Mouse (Mus musculus) neural tube, embryonic 14.5 days (tissue): Measurements from ENCODE around the gene Plppr2. TPM values are rescaled to one million over a fixed set of nuclear protein-coding genes. Genes with fewer than 3 reads are reported as not detected.

Experiments
- ATAC-seq: fragments of 200-750 bp; cut with Nextera tagmentation; 2 replicates; pipeline ENCODE4 v1.8.0; 2017; ENCODE audit warnings: low read depth, mild to moderate bottlenecking, moderate TSS enrichment, moderate library complexity
- H3K27ac ChIP-seq: fragments of 300-500 bp; sonication (generic); 2 replicates; pipeline ENCODE4 v1.5.1; 2014; ENCODE audit warnings: low read depth, mild to moderate bottlenecking, control low read depth, low read length, moderate library complexity, mixed read lengths
- H3K27me3 ChIP-seq: fragments of 300-500 bp; sonication (generic); 2 replicates; pipeline ENCODE4 v1.6.1; 2014; ENCODE audit warnings: low read length; ENCODE audit not compliant: control insufficient read depth, insufficient read depth
- H3K36me3 ChIP-seq: fragments of 300-500 bp; sonication (generic); 2 replicates; pipeline ENCODE4 v1.6.1; 2014; ENCODE audit warnings: low read length, mixed read lengths; ENCODE audit not compliant: control insufficient read depth, insufficient read depth
- H3K4me1 ChIP-seq: fragments of 300-500 bp; sonication (generic); 2 replicates; pipeline ENCODE4 v1.6.1; 2014; ENCODE audit warnings: low read length; ENCODE audit not compliant: control insufficient read depth, insufficient read depth
- H3K4me2 ChIP-seq: fragments of 300-500 bp; sonication (generic); 2 replicates; pipeline ENCODE4 v1.6.1; 2014; ENCODE audit warnings: mild to moderate bottlenecking, low read depth, low read length, control low read depth
- H3K4me3 ChIP-seq: fragments of 300-500 bp; sonication (generic); 2 replicates; pipeline ENCODE4 v1.5.1; 2014; ENCODE audit warnings: low read depth, low read length, control low read depth, mixed read lengths
- H3K9ac ChIP-seq: fragments of 300-500 bp; sonication (generic); replicated peaks from 2 replicates; pipeline ENCODE4 v1.6.1; 2014; ENCODE audit warnings: low read depth, mild to moderate bottlenecking, control low read depth, low read length, mixed read lengths
- H3K9me3 ChIP-seq: fragments of 300-500 bp; sonication (generic); 2 replicates; pipeline ENCODE4 v1.6.1; 2016; ENCODE audit warnings: low read length; ENCODE audit not compliant: control insufficient read depth
- WGBS: fragments of 180-500 bp; shearing (Covaris S2); extraction: QIAGEN DNeasy Blood & Tissue Kit; methylation state at CpG from one replicate; pipeline ENCODE4 v1.1.7; 2014; 5-methylcytosine and 5-hydroxymethylcytosine counted together
- polyA plus RNA-seq: library from polyadenylated mRNA; unstranded; fragments of >200 nt; fragmentation: Nextera tagmentation; extraction: Ambion mirVana; gene quantifications from 2 replicates; pipeline ENCODE4 v1.2.1, GENCODE M21; 2014

Plppr2 gene
- polyA plus RNA-seq, 1 experiment from 2014 or later, result 89.6 TPM

DNA sequence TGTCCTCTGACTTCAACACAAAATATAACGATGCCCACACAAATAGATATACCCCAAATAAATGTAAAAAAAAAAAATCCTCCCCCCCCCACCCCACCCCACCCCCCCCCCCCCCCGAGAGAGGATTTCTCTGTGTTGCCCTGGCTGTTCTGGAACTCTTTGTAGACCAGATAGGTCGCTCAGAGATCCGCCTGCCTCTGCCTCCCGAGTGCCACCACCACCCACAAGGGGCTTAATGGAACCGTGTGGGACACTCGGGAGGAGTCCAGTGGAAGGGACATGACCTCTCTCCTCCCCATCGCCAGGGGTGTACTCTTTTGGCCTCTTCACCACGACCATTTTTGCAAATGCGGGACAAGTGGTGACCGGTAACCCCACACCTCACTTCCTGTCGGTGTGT lies 6.2 kb downstream of the Plppr2 start:
- no peak overlapping the region for H3K4me3 ChIP-seq
- H3K4me2 ChIP-seq, result no peak overlapping the region
- H3K4me1 ChIP-seq, result peaks cover 6% of the 10 kb centered on the region
- peaks cover 11% of the 10 kb centered on the region; the same call in 1 of the 2 replicates for H3K36me3 ChIP-seq
- no peaks in the 10 kb centered on the region for H3K9me3 ChIP-seq
- WGBS, result 79% methylated on average over 12 of the region's 12 CpGs
- no peak overlapping the region for H3K27ac ChIP-seq
- ATAC-seq, result no peak
- no peaks in the 10 kb centered on the region for H3K27me3 ChIP-seq
- H3K9ac ChIP-seq, result no peak overlapping the region

DNA sequence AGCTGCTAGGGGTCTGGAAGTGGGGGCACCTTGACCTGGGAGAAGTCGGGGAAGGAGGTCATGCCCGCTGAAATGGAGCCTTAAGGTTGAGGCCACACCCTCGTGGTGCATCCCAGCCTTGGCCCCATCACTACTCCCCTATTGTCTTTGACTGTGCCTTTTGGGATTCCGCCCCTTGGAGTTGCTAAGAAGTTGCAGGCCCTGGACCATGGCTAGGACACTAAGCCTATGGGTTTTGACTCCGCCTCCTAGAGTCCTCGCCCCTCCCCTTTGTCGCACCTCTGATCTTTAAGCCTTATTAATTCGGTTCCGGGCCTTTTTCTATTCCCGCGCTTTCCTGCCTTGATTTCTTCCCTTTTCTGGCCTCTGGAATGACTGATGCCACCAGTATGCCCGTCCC lies 6.8 kb downstream of the Plppr2 start:
- Histone ChIP-seq H3K4me1 (no peaks in the 10 kb centered on the region), H3K4me3 (no peak overlapping the region), H3K9ac (no peak overlapping the region), H3K4me2 (no peak overlapping the region), H3K27me3 (no peaks in the 10 kb centered on the region), H3K9me3 (no peaks in the 10 kb centered on the region), H3K36me3 (peaks cover 11% of the 10 kb centered on the region; the same call in 1 of the 2 replicates), H3K27ac (no peak overlapping the region)
- WGBS, result 51% methylated on average over 12 of the region's 12 CpGs
- 0 out of 2 replicates have a peak, but pooled peaks have one; percentile 22 for ATAC-seq

DNA sequence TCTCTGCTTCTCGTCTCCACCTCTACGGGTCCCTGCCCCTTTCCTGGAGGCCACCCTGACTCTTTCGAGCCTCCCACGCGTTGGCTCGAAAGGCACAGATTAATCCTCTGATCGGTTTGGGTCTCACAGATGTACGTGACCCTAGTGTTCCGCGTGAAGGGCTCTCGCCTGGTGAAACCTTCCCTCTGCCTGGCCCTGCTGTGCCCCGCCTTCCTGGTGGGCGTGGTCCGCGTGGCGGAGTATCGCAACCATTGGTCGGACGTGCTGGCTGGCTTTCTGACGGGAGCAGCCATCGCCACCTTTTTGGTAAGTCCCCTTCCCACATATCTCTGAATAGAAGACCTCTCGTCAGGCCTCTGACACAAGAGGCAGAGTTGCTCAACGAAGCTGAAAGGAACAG lies 7.4 kb downstream of the Plppr2 start:
- H3K9me3 ChIP-seq, result no peaks in the 10 kb centered on the region
- no peak overlapping the region for H3K4me3 ChIP-seq
- no peak overlapping the region for H3K27ac ChIP-seq
- H3K36me3 ChIP-seq, result peaks cover 11% of the 10 kb centered on the region; the same call in 1 of the 2 replicates
- no peaks in the 10 kb centered on the region for H3K27me3 ChIP-seq
- no peak overlapping the region for H3K4me2 ChIP-seq
- WGBS, result 20% methylated on average over 23 of the region's 23 CpGs
- H3K4me1 ChIP-seq, result no peaks in the 10 kb centered on the region
- no peak for ATAC-seq
- H3K9ac ChIP-seq, result no peak overlapping the region

DNA sequence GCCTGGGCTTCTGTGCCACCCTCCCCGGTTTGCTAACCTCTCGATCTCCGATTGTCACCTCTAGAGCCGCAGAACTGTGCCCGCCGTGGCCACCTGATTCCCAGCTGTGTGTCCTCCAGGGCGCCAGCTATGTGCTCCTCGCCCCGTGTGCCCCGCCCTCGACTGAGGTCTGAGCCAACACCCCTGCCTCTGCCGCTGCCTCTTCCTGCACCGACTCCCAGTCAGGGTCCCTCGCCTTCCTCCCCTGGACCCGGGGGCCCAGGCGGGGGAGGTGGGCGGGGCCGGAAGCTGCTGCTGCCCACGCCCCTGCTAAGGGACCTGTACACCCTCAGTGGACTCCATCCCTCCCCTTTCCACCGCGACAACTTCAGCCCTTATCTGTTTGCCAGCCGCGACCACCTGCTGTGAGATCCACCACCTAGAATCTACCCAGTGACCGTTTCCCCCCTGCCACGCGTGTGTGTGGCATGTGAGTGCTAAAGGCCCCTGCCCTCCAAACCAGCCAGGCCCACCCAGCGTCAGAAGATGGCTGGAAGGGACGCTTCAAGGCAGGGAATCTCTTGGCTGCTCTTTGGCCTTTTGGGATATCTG lies 10.8 kb downstream of the Plppr2 start:
- WGBS, result 8% methylated on average over 28 of the region's 28 CpGs
- ATAC-seq, result no peak
- no peak overlapping the region for H3K4me3 ChIP-seq
- H3K4me2 ChIP-seq, result no peak overlapping the region
- 0 out of 2 replicates have a peak, but pooled peaks cover 5% of the 10 kb centered on the region for H3K36me3 ChIP-seq
- no peak overlapping the region for H3K27ac ChIP-seq
- no peaks in the 10 kb centered on the region for H3K9me3 ChIP-seq
- no peaks in the 10 kb centered on the region for H3K4me1 ChIP-seq
- H3K9ac ChIP-seq, result no peak overlapping the region
- no peaks in the 10 kb centered on the region for H3K27me3 ChIP-seq

DNA sequence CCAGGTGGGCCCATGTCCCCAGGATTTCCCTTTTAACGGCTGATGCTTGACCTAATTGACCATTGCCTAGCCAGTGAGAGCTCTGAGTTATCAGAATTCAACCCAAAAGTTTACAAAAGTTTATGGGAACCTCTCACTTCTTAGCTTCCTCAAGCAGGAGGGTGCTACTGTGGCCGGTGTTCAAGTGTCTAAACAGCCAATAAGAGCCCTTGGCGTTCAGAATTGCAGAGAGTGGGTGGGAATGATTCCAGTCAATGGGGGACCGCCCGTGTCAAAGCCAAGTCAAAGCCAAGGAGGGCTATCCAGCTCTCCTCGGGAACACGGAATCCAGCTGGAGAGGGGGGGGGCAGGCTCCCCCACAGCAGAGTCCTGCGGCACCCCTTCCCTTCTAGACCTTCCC lies 11.3 kb downstream of the Plppr2 start:
- H3K9ac ChIP-seq, result no peak overlapping the region
- 53% methylated on average over 8 of the region's 8 CpGs for WGBS
- no peak overlapping the region for H3K4me3 ChIP-seq
- no peak for ATAC-seq
- no peaks in the 10 kb centered on the region for H3K9me3 ChIP-seq
- 0 out of 2 replicates have a peak, but pooled peaks cover 5% of the 10 kb centered on the region for H3K36me3 ChIP-seq
- H3K4me1 ChIP-seq, result no peaks in the 10 kb centered on the region
- H3K4me2 ChIP-seq, result no peak overlapping the region
- no peak overlapping the region for H3K27ac ChIP-seq
- H3K27me3 ChIP-seq, result no peaks in the 10 kb centered on the region

DNA sequence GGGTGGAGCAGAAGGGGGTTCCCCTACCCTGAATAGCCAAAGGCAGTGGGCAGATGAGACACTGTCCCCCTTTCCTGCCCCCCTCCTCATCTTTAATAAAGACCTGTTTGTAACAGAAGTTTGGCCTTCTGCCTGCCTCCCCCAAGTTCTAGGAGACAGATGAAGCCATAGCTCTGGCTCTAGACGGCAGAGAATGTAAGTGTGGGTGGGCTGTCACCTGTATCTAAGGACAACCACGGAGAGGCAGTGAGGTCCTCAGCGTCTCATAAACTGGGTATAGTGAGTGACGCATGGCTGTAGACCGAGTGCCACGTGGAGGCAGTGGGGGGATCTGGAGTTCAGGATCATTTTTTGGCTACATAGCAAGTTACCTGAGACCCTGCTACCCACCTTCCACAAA lies 12.0 kb downstream of the Plppr2 start:
- WGBS, result 70% methylated on average over 6 of the region's 6 CpGs
- no peaks in the 10 kb centered on the region for H3K27me3 ChIP-seq
- no peak overlapping the region for H3K4me3 ChIP-seq
- ATAC-seq, result no peak
- no peak overlapping the region for H3K27ac ChIP-seq
- H3K9ac ChIP-seq, result no peak overlapping the region
- no peak overlapping the region for H3K4me2 ChIP-seq
- H3K36me3 ChIP-seq, result 0 out of 2 replicates have a peak, but pooled peaks cover 5% of the 10 kb centered on the region
- no peaks in the 10 kb centered on the region for H3K4me1 ChIP-seq
- no peaks in the 10 kb centered on the region for H3K9me3 ChIP-seq

DNA sequence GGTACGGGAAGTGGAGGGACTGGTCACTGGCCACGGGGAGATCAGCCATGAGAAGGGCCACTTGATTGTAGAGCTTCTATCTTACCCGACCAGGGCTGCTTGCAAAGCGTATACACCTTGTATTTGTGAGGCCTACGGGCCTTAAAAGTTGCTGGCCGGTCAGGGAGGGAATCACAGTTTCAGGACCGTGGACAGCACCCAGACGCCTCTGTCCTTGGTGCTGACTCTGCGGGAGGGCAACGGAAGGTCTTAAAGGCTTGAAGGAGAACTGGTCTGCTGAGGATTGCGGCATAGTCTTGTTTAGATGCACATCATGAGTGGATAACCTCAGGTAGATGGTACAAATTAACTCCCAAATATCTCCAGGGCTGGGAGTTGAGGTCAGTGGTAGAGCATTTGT lies 13.5 kb downstream of the Plppr2 start:
- WGBS, result 23% methylated on average over 11 of the region's 11 CpGs
- no peaks in the 10 kb centered on the region for H3K9me3 ChIP-seq
- H3K4me1 ChIP-seq, result no peaks in the 10 kb centered on the region
- no peak overlapping the region for H3K4me2 ChIP-seq
- H3K27me3 ChIP-seq, result no peaks in the 10 kb centered on the region
- H3K36me3 ChIP-seq, result 0 out of 2 replicates have a peak, but pooled peaks cover 5% of the 10 kb centered on the region
- no peak overlapping the region for H3K4me3 ChIP-seq
- no peak overlapping the region for H3K27ac ChIP-seq
- ATAC-seq, result no peak
- no peak overlapping the region for H3K9ac ChIP-seq

DNA sequence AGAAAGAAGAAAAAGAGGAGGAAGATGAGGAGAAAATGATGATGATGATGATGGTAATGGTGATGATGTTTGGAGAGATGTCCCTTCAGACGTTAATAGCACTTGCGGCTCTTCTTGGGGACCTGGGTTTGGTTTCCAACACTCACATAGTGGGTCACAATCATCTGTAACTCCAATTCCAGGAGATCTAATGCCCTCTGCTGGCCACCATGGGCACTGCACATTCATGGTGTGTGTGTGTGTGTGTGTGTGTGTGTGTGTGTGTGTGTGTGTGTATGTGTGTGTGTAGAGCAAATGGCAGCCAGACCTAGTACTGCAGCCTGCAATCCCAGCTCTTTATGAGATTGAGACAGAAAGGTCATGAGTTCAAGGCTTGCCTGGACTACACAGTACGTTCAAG lies 15.1 kb downstream of the Plppr2 start:
- 84% methylated on average over 3 of the region's 3 CpGs for WGBS
- Histone ChIP-seq H3K4me3 (no peak overlapping the region), H3K4me1 (no peaks in the 10 kb centered on the region), H3K4me2 (no peak overlapping the region), H3K27me3 (no peaks in the 10 kb centered on the region), H3K9ac (no peak overlapping the region), H3K36me3 (0 out of 2 replicates have a peak, but pooled peaks cover 5% of the 10 kb centered on the region), H3K9me3 (no peaks in the 10 kb centered on the region), H3K27ac (no peak overlapping the region)
- ATAC-seq, result no peak

DNA sequence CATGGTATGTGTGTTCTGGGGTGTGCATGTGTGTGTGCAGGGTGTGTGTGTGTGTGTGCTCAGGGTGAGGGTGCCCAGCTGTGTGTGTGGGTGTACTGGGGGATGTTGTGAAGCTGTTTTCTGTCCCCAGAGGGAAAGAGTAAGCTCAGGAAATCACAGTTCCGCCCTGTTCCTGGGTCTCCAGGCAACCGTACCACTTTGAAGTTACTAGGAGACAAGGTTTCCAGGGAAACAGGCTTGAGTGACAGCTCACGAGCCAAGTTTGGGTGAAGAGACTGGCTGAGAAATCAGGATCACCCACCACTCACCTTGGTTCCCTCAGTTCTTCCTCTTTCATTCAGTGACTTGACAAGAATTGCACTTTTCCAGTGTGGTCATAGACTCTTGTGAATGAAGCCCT lies 16.8 kb downstream of the Plppr2 start:
- H3K4me1 ChIP-seq, result no peaks in the 10 kb centered on the region
- WGBS, result 3% methylated on average over 3 of the region's 3 CpGs
- no peak overlapping the region for H3K4me2 ChIP-seq
- H3K4me3 ChIP-seq, result no peak overlapping the region
- H3K27me3 ChIP-seq, result no peaks in the 10 kb centered on the region
- ATAC-seq, result no peak
- no peak overlapping the region for H3K9ac ChIP-seq
- H3K36me3 ChIP-seq, result no peaks in the 10 kb centered on the region
- no peak overlapping the region for H3K27ac ChIP-seq
- H3K9me3 ChIP-seq, result no peaks in the 10 kb centered on the region
